Mouse (Mus musculus): Measurements from ENCODE around the gene Tbc1d15.
A peak's percentile ranks its signal among the peaks of the same experiment; 100 is the strongest.
"Not testable (repeated sequence)": the region's sequence is repeated elsewhere in the genome, so short reads cannot be mapped to it uniquely, and the experiment has no call there.

DNA sequence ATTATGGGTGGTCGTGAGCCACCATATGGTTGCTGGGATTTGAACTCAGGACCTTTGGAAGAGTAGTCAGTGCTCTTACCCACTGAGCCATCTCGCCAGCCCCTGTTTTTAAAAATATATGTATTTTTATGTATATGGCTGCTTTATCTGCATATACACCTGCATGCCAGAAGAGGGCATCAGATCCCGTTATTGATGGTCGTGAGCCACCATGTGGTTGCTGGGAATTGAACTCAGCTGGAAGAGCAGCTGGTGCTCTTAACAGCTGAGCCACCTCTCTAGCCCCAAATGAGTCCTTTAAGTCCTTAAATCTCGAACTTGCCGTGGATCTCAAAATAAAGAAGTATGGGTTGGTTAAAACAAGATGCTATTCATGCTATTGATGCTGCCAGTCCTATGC is 73.2 kb downstream of the Tbc1d15 start:
- peak; percentile 38 for TF ChIP-seq CTCF (IDR thresholded peaks at IDR 0.05; ENCODE audit: low read depth, low read length)
- TF ChIP-seq POLR2A (IDR thresholded peaks at IDR 0.05; ENCODE audit: insufficient read depth, low read length): not testable (repeated sequence)

All from ES-Bruce4 (cell line).